Mouse (Mus musculus): ENCODE measurements at regions not wholly inside any gene's neighbourhood (a gene's known extent, or its start where the extent isn't known, plus 50 kb on each side); places are given as distances from the start of the nearest gene placed in this dataset.

- no peak overlapping the region for H3K4me3 ChIP-seq (ENCODE audit: low read depth, low read length)
- 67% methylated on average over 1 of the region's 1 CpGs for WGBS
- H3K4me2 ChIP-seq (ENCODE audit: low read depth, low read length), result no peak overlapping the region
- peaks cover 18% of the 10 kb centered on the region for H3K9me3 ChIP-seq (ENCODE audit: control insufficient read depth, low read length)
- H3K9ac ChIP-seq (ENCODE audit: low read depth, low read length), result no peak overlapping the region
- no peaks in the 10 kb centered on the region for H3K36me3 ChIP-seq (ENCODE audit: control insufficient read depth, insufficient read depth, low read length)
- H3K27me3 ChIP-seq (replicated peaks; ENCODE audit: control insufficient read depth, insufficient read depth, low read length), result no peaks in the 10 kb centered on the region
- H3K4me1 ChIP-seq (ENCODE audit: control insufficient read depth, insufficient read depth, low read length), result no peaks in the 10 kb centered on the region
- DNase-seq (ENCODE audit: low spot score) (no peak), ATAC-seq (ENCODE audit: low read depth) (no peak)
- no peak overlapping the region for H3K27ac ChIP-seq (replicated peaks; ENCODE audit: low read depth, low read length)
These were observed 442.5 kb downstream of the Tmem132b start for GRCm38 (mm10) chr5:125974035-125974434.

GRCm38 (mm10) chr5:125979801-125980200 is 448.2 kb downstream of the Tmem132b start:
- Histone ChIP-seq H3K4me1 (ENCODE audit: control insufficient read depth, insufficient read depth, low read length) (no peaks in the 10 kb centered on the region), H3K27ac (replicated peaks; ENCODE audit: low read depth, low read length) (no peak overlapping the region), H3K9ac (ENCODE audit: low read depth, low read length) (no peak overlapping the region), H3K4me3 (ENCODE audit: low read depth, low read length) (no peak overlapping the region), H3K36me3 (ENCODE audit: control insufficient read depth, insufficient read depth, low read length) (no peaks in the 10 kb centered on the region), H3K27me3 (replicated peaks; ENCODE audit: control insufficient read depth, insufficient read depth, low read length) (no peaks in the 10 kb centered on the region), H3K9me3 (ENCODE audit: control insufficient read depth, low read length) (0 out of 2 replicates have a peak, but pooled peaks cover 5% of the 10 kb centered on the region), H3K4me2 (ENCODE audit: low read depth, low read length) (no peak overlapping the region)
- peak; percentile 11 for DNase-seq (ENCODE audit: low spot score)
- ATAC-seq (ENCODE audit: low read depth), result no peak
- 74% methylated on average over 6 of the region's 6 CpGs for WGBS

GRCm38 (mm10) chr5:125985356-125985755 is 453.8 kb downstream of the Tmem132b start:
- Histone ChIP-seq H3K9ac (ENCODE audit: low read depth, low read length) (no peak overlapping the region), H3K27me3 (replicated peaks; ENCODE audit: control insufficient read depth, insufficient read depth, low read length) (no peaks in the 10 kb centered on the region), H3K9me3 (ENCODE audit: control insufficient read depth, low read length) (no peaks in the 10 kb centered on the region), H3K27ac (replicated peaks; ENCODE audit: low read depth, low read length) (no peak overlapping the region), H3K36me3 (ENCODE audit: control insufficient read depth, insufficient read depth, low read length) (no peaks in the 10 kb centered on the region), H3K4me2 (ENCODE audit: low read depth, low read length) (no peak overlapping the region), H3K4me1 (ENCODE audit: control insufficient read depth, insufficient read depth, low read length) (no peaks in the 10 kb centered on the region), H3K4me3 (ENCODE audit: low read depth, low read length) (no peak overlapping the region)
- ATAC-seq (ENCODE audit: low read depth), result no peak
- no peak for DNase-seq (ENCODE audit: low spot score)

- ATAC-seq (ENCODE audit: low read depth) (no peak), DNase-seq (ENCODE audit: low spot score) (no peak)
- 53% methylated on average over 8 of the region's 8 CpGs for WGBS
- Histone ChIP-seq H3K4me2 (ENCODE audit: low read depth, low read length) (no peak overlapping the region), H3K4me3 (ENCODE audit: low read depth, low read length) (no peak overlapping the region), H3K36me3 (ENCODE audit: control insufficient read depth, insufficient read depth, low read length) (no peaks in the 10 kb centered on the region), H3K27me3 (replicated peaks; ENCODE audit: control insufficient read depth, insufficient read depth, low read length) (no peaks in the 10 kb centered on the region), H3K27ac (replicated peaks; ENCODE audit: low read depth, low read length) (no peak overlapping the region), H3K9ac (ENCODE audit: low read depth, low read length) (no peak overlapping the region), H3K9me3 (ENCODE audit: control insufficient read depth, low read length) (no peaks in the 10 kb centered on the region), H3K4me1 (ENCODE audit: control insufficient read depth, insufficient read depth, low read length) (no peaks in the 10 kb centered on the region)
These were observed 465.6 kb downstream of the Tmem132b start for GRCm38 (mm10) chr5:125997173-125997572.

- Histone ChIP-seq H3K27me3 (replicated peaks; ENCODE audit: control insufficient read depth, insufficient read depth, low read length) (no peaks in the 10 kb centered on the region), H3K4me1 (ENCODE audit: control insufficient read depth, insufficient read depth, low read length) (no peaks in the 10 kb centered on the region), H3K4me2 (ENCODE audit: low read depth, low read length) (no peak overlapping the region), H3K9ac (ENCODE audit: low read depth, low read length) (no peak overlapping the region), H3K36me3 (ENCODE audit: control insufficient read depth, insufficient read depth, low read length) (no peaks in the 10 kb centered on the region), H3K27ac (replicated peaks; ENCODE audit: low read depth, low read length) (no peak overlapping the region), H3K4me3 (ENCODE audit: low read depth, low read length) (no peak overlapping the region), H3K9me3 (ENCODE audit: control insufficient read depth, low read length) (no peaks in the 10 kb centered on the region)
- peak; percentile 23 for DNase-seq (ENCODE audit: low spot score)
- 59% methylated on average over 4 of the region's 4 CpGs for WGBS
- no peak for ATAC-seq (ENCODE audit: low read depth)
These were observed 476.3 kb downstream of the Tmem132b start for GRCm38 (mm10) chr5:126007871-126008270.

GRCm38 (mm10) chr5:126008321-126008720 is 476.7 kb downstream of the Tmem132b start:
- WGBS, result 82% methylated on average over 8 of the region's 8 CpGs
- Histone ChIP-seq H3K36me3 (ENCODE audit: control insufficient read depth, insufficient read depth, low read length) (no peaks in the 10 kb centered on the region), H3K4me3 (ENCODE audit: low read depth, low read length) (no peak overlapping the region), H3K27ac (replicated peaks; ENCODE audit: low read depth, low read length) (no peak overlapping the region), H3K9me3 (ENCODE audit: control insufficient read depth, low read length) (no peaks in the 10 kb centered on the region), H3K27me3 (replicated peaks; ENCODE audit: control insufficient read depth, insufficient read depth, low read length) (no peaks in the 10 kb centered on the region), H3K4me1 (ENCODE audit: control insufficient read depth, insufficient read depth, low read length) (no peaks in the 10 kb centered on the region), H3K4me2 (ENCODE audit: low read depth, low read length) (no peak overlapping the region), H3K9ac (ENCODE audit: low read depth, low read length) (no peak overlapping the region)
- no peak for ATAC-seq (ENCODE audit: low read depth)
- no peak for DNase-seq (ENCODE audit: low spot score)

GRCm38 (mm10) chr5:126019781-126020180 is 488.2 kb downstream of the Tmem132b start:
- H3K9me3 ChIP-seq (ENCODE audit: control insufficient read depth, low read length), result no peaks in the 10 kb centered on the region
- H3K4me3 ChIP-seq (ENCODE audit: low read depth, low read length), result no peak overlapping the region
- 74% methylated on average over 8 of the region's 8 CpGs for WGBS
- DNase-seq (ENCODE audit: low spot score), result no peak
- no peaks in the 10 kb centered on the region for H3K36me3 ChIP-seq (ENCODE audit: control insufficient read depth, insufficient read depth, low read length)
- no peaks in the 10 kb centered on the region for H3K4me1 ChIP-seq (ENCODE audit: control insufficient read depth, insufficient read depth, low read length)
- no peak overlapping the region for H3K9ac ChIP-seq (ENCODE audit: low read depth, low read length)
- no peaks in the 10 kb centered on the region for H3K27me3 ChIP-seq (replicated peaks; ENCODE audit: control insufficient read depth, insufficient read depth, low read length)
- no peak overlapping the region for H3K4me2 ChIP-seq (ENCODE audit: low read depth, low read length)
- H3K27ac ChIP-seq (replicated peaks; ENCODE audit: low read depth, low read length), result no peak overlapping the region
- ATAC-seq (ENCODE audit: low read depth), result no peak

- 8% methylated on average over 2 of the region's 2 CpGs for WGBS
- no peaks in the 10 kb centered on the region for H3K36me3 ChIP-seq (ENCODE audit: control insufficient read depth, insufficient read depth, low read length)
- no peak for DNase-seq (ENCODE audit: low spot score)
- no peak overlapping the region for H3K4me2 ChIP-seq (ENCODE audit: low read depth, low read length)
- no peak overlapping the region for H3K27ac ChIP-seq (replicated peaks; ENCODE audit: low read depth, low read length)
- no peak for ATAC-seq (ENCODE audit: low read depth)
- no peak overlapping the region for H3K4me3 ChIP-seq (ENCODE audit: low read depth, low read length)
- no peaks in the 10 kb centered on the region for H3K27me3 ChIP-seq (replicated peaks; ENCODE audit: control insufficient read depth, insufficient read depth, low read length)
- no peak overlapping the region for H3K9ac ChIP-seq (ENCODE audit: low read depth, low read length)
- no peaks in the 10 kb centered on the region for H3K4me1 ChIP-seq (ENCODE audit: control insufficient read depth, insufficient read depth, low read length)
- no peaks in the 10 kb centered on the region for H3K9me3 ChIP-seq (ENCODE audit: control insufficient read depth, low read length)
These were observed 492.3 kb downstream of the Tmem132b start for GRCm38 (mm10) chr5:126023906-126024305.

GRCm38 (mm10) chr5:126034846-126035245 is 503.3 kb downstream of the Tmem132b start:
- Histone ChIP-seq H3K4me1 (ENCODE audit: control insufficient read depth, insufficient read depth, low read length) (no peaks in the 10 kb centered on the region), H3K4me2 (ENCODE audit: low read depth, low read length) (no peak overlapping the region), H3K9ac (ENCODE audit: low read depth, low read length) (no peak overlapping the region), H3K4me3 (ENCODE audit: low read depth, low read length) (no peak overlapping the region), H3K9me3 (ENCODE audit: control insufficient read depth, low read length) (no peaks in the 10 kb centered on the region), H3K27me3 (replicated peaks; ENCODE audit: control insufficient read depth, insufficient read depth, low read length) (no peaks in the 10 kb centered on the region), H3K36me3 (ENCODE audit: control insufficient read depth, insufficient read depth, low read length) (no peaks in the 10 kb centered on the region), H3K27ac (replicated peaks; ENCODE audit: low read depth, low read length) (no peak overlapping the region)
- ATAC-seq (ENCODE audit: low read depth), result no peak
- no peak for DNase-seq (ENCODE audit: low spot score)
- WGBS, result 79% methylated on average over 1 of the region's 1 CpGs

Data from embryonic facial prominence, embryonic 14.5 days (tissue).